In the genomic region with DNA sequence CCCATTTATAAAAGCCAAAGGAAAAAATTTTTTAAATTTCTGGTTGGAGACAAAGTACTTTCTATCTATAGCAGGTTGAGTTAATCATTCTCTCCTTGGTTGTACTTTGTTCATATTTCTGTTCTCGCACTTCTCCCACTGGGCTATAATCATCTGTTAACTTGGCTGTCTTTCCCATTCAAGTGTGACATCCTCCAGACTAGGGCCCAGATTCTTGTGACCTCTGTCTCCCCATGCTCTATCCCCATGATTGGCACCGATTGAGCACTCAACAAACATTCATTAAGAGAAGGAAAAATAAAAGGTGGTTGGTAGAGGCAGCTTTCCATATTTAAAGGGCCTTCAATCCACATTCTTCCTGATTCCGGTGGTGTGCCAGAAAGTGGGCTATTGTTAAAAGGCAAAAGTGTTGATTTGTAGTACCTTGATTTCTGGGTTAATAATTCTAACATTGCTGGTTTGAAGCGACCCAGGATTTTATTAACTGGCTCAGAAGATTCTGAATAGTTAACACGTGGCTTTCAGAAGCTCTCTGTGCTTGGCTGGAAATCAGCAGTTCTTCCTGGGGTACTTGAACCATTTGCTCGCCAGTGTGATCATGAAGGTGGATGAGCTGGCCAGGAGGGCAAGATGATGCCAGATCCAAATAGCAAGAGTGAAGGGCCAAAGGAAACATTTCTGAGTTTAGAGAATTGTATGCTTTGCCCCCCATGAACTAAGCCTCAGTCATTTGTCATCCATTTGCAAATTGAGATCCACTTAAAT, we compare ENCODE assay signal across 27 mouse cellular contexts.
DNase-seq lines count a peak whose midpoint lies in the region; ATAC-seq and TF ChIP-seq lines count a peak whose summit lies in the region.
"Had no signal": no experiment of that assay in that cellular context is flagged by ENCODE, and none has a peak within 500 bp of the region (broad histone marks: within the 10 kb centered on the region; RNA-seq: fewer than 3 reads in every experiment).

No protein-coding gene starts in this region.

- TF ChIP-seq CTCF in midbrain, postnatal 0 days (IDR thresholded peaks at IDR 0.05), result no peak

- 68% methylated on average over 6 of the region's 6 CpGs for WGBS in kidney, embryonic 16.5 days
- 64% methylated on average over 6 of the region's 6 CpGs for WGBS in midbrain, postnatal 0 days

- no peaks in the 10 kb centered on the region for H3K9me3 ChIP-seq in kidney, embryonic 16.5 days (ENCODE audit: low read length)
- H3K9me3 ChIP-seq in midbrain, postnatal 0 days (ENCODE audit: low read length), result no peaks in the 10 kb centered on the region
- H3K9me3 ChIP-seq: embryonic facial prominence, embryonic 10.5 days; embryonic facial prominence, embryonic 15.5 days; forebrain, embryonic 12.5 days; G1E; hindbrain, embryonic 13.5 days; liver, embryonic 13.5 days; neural tube, embryonic 15.5 days had no signal

- peak; percentile 48 to 73 for DNase-seq in cerebellum, postnatal 10 days
- no peak for DNase-seq in cerebellum, adult 8-10 months
- peak; percentile 2 for DNase-seq in left cerebral cortex, postnatal 4 days
- DNase-seq in left cerebral cortex, adult 8-10 months (ENCODE audit: low spot score in 2 of 2), result no peak
- DNase-seq in kidney, postnatal 36 days, result peak; percentile 47 to 70
- DNase-seq in midbrain, postnatal 0 days (ENCODE audit: low spot score), result no peak
- no peak for DNase-seq in gastrocnemius, postnatal 36 days
- DNase-seq: adrenal gland, postnatal 10 days; cerebellum, adult 11 months; forebrain, postnatal 0 days; gastrocnemius, postnatal 10 days; heart, postnatal 36 days; liver, embryonic 13.5 days; lung, adult 2 months; lung, postnatal 10 days; midbrain, embryonic 14.5 days; retina, postnatal 1 day; right cerebral cortex, postnatal 14 days; thymus, adult 18-20 months; thymus, postnatal 25 days had no signal

- H3K4me2 ChIP-seq in kidney, embryonic 16.5 days (replicated peaks; ENCODE audit: low read depth, low read length), result no peak overlapping the region
- H3K4me2 ChIP-seq in midbrain, postnatal 0 days (ENCODE audit: low read depth, low read length, poor library complexity, severe bottlenecking), result no peak overlapping the region
- H3K4me2 ChIP-seq: embryonic facial prominence, embryonic 15.5 days; forebrain, embryonic 12.5 days; hindbrain, embryonic 13.5 days; liver, embryonic 13.5 days; neural tube, embryonic 15.5 days had no signal

- no peak overlapping the region for H3K4me3 ChIP-seq in kidney, embryonic 16.5 days (ENCODE audit: low read length)
- H3K4me3 ChIP-seq in midbrain, postnatal 0 days (ENCODE audit: low read depth, low read length), result no peak overlapping the region
- H3K4me3 ChIP-seq: embryonic facial prominence, embryonic 10.5 days; embryonic facial prominence, embryonic 15.5 days; forebrain, embryonic 12.5 days; hindbrain, embryonic 13.5 days; liver, embryonic 13.5 days; neural tube, embryonic 15.5 days had no signal

- H3K4me1 ChIP-seq in kidney, embryonic 16.5 days (ENCODE audit: insufficient read depth, low read length), result no peaks in the 10 kb centered on the region
- H3K4me1 ChIP-seq in midbrain, postnatal 0 days (ENCODE audit: insufficient read depth, low read length), result no peaks in the 10 kb centered on the region
- H3K4me1 ChIP-seq: embryonic facial prominence, embryonic 10.5 days; embryonic facial prominence, embryonic 15.5 days; forebrain, embryonic 12.5 days; hindbrain, embryonic 13.5 days; liver, embryonic 13.5 days; neural tube, embryonic 15.5 days had no signal

- H3K36me3 ChIP-seq in kidney, embryonic 16.5 days (ENCODE audit: insufficient read depth, low read length), result no peaks in the 10 kb centered on the region
- H3K36me3 ChIP-seq in midbrain, postnatal 0 days (ENCODE audit: insufficient read depth, low read length), result no peaks in the 10 kb centered on the region
- H3K36me3 ChIP-seq: embryonic facial prominence, embryonic 10.5 days; embryonic facial prominence, embryonic 15.5 days; forebrain, embryonic 12.5 days; G1E; hindbrain, embryonic 13.5 days; liver, embryonic 13.5 days; neural tube, embryonic 15.5 days had no signal

- no peaks in the 10 kb centered on the region for H3K27me3 ChIP-seq in kidney, embryonic 16.5 days (ENCODE audit: insufficient read depth, low read length)
- H3K27me3 ChIP-seq in midbrain, postnatal 0 days (ENCODE audit: insufficient read depth, low read length), result no peaks in the 10 kb centered on the region
- H3K27me3 ChIP-seq: embryonic facial prominence, embryonic 15.5 days; forebrain, embryonic 12.5 days; hindbrain, embryonic 13.5 days; liver, embryonic 13.5 days; neural tube, embryonic 15.5 days had no signal

- intact Hi-C loops in left cerebral cortex, postnatal 4 days (cut with DNase I), result no loop called here
- intact Hi-C loops in gastrocnemius, postnatal 36 days (cut with DNase I), result no loop called here

- no peak overlapping the region for H3K27ac ChIP-seq in kidney, embryonic 16.5 days (ENCODE audit: low read length)
- no peak overlapping the region for H3K27ac ChIP-seq in midbrain, postnatal 0 days (ENCODE audit: low read depth, low read length)
- H3K27ac ChIP-seq: embryonic facial prominence, embryonic 10.5 days; embryonic facial prominence, embryonic 15.5 days; forebrain, embryonic 12.5 days; hindbrain, embryonic 13.5 days; liver, embryonic 13.5 days; neural tube, embryonic 15.5 days had no signal

- no peak overlapping the region for H3K9ac ChIP-seq in kidney, embryonic 16.5 days (replicated peaks; ENCODE audit: low read length)
- no peak overlapping the region for H3K9ac ChIP-seq in midbrain, postnatal 0 days (replicated peaks; ENCODE audit: low read length, poor library complexity, severe bottlenecking)
- H3K9ac ChIP-seq: embryonic facial prominence, embryonic 15.5 days; forebrain, embryonic 12.5 days; forebrain, postnatal 0 days; hindbrain, embryonic 13.5 days; liver, embryonic 13.5 days; neural tube, embryonic 15.5 days had no signal

- ATAC-seq in kidney, embryonic 16.5 days (ENCODE audit: low FRiP score, low TSS enrichment), result peak; percentile 75; the same call in 1 of the 2 replicates
- ATAC-seq in midbrain, postnatal 0 days (ENCODE audit: low FRiP score), result no peak
- ATAC-seq: forebrain, postnatal 0 days had no signal

Comparison
In these comparisons a context has a peak if more than half of its experiments do, and no peak if none do; other contexts are left out.
1. DNase-seq: peak in cerebellum, postnatal 10 days (2 of 2), left cerebral cortex, postnatal 4 days (single experiment) and kidney, postnatal 36 days (2 of 2); none in cerebellum, adult 8-10 months (single experiment), left cerebral cortex, adult 8-10 months (0 of 2), midbrain, postnatal 0 days (single experiment) and gastrocnemius, postnatal 36 days (0 of 2).